Mouse (Mus musculus) hindlimb bud, embryonic 11.5 days (tissue): Measurements from ENCODE around the gene Msh5.
"Not testable (repeated sequence)": the region's sequence is repeated elsewhere in the genome, so short reads cannot be mapped to it uniquely, and the experiment has no call there.

Source experiments
- DNase-seq: peaks from one replicate; pipeline ENCODE4 v3.0.0-alpha.2; 2012; ENCODE audit warnings: low read depth, low spot score; ENCODE audit errors: extremely low spot score

Msh5 gene

DNA sequence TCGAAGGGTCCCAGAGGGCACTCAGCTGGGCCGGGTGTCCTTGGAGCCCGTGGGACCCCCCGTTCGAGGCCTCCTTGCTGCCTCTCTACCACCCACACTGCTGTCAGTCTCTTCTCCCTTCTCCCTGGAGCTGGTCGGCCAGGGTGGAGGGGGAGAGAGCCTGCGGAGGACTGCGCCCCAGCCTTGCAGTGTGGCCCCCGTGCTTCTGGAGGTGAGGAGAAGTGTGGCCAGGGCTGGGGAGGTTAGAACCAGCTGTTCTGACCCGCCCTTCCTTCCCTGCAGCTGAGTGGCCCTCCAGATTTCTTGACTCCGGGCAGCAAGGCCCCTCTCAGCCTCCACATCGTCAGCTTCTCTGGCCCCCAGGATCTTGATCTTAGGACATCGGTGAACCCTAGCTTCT is 22.3 kb downstream of the Msh5 start:
- no peak for DNase-seq

DNA sequence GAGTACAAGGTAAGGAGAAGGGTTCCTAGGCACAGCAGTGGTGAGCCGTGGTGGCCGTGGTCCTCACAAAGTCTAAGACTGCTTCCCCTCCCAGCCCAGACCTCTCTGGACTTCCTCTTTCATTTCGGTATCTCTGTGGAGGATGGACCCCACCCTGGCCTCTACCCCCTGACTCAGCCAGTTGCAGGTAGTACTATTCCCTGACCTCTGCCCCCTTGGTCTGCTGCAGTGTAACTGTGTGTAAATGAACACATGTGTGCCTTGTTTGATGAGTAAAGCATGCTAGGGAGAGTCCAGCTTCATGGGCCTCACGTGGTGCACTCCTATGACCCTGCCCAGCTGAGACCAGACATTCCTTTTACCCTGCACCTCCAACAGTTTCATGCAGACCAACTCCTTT is 22.8 kb downstream of the Msh5 start:
- no peak for DNase-seq

DNA sequence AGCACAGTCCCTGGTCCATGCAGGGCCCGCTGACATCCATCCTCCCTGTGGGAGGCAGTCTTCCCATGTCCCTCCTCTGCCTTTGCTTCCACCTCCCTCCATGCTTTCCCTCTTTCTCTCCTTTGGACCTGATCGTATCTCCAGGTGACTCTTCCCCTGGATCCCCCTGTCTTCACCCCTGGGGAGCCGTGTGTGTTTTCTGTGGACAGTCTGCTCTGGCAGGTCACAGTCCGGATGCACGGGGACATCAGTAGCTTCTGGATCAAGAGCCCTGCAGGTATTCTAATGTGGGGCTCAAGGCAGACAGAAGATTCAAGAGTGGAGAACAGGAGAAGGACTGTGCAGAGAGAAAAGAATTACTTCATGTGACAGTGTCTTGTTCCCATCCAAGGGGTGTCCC is 23.3 kb downstream of the Msh5 start:
- no peak for DNase-seq

DNA sequence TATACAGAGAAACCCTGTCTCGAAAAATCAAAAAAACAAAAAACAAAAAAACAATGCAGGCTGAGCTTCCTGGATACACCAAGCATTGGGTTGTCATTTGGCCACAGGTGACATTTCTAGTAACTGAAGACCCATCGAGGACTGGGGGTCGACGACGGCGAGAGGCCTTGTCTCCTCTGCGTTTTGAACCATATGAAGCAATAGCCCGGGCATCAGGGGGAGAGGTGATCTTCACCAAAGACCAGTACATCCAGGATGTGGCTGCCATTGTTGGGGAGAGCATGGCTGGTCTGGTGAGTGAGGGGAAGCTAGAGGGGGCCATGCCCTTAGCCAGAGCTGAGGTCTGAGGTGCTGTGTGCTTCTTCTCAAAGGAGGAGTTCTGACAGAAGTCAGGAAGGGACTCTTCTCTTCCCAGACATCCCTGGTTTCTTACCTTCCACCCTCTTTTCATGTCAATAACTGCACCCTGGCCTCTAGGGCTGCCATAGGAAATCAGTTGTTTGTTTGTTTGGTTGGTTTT is 23.9 kb downstream of the Msh5 start:
- DNase-seq, result no peak

DNA sequence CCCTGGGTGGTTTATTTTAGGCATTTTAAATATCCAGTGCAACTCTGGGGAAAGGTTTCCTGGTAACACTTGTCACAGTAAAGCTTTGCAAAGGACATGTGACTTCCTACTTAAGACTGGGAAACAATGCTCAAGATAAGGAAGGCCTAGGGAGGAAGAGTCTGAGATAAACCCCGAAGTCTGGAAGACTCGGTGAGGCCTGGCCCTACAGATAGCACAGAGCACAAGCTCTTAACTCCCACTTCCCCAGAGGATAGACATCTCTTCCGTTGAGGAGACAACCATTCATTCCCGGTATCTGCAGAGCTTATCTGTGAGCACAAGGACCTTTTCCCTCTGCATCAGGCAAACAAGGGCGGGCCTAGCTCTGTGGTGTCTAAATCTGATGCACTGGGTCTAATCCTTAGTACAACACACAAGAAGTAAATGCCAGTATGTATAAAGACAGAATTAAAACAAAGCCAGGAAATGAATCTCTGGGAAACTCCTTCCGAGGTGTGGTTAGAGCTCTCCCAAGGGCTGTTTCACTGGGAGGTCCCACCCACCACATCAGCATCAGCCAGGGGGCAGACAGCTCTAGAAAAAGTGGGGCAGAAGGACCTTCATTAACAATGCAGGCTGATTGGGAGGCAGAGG is 24.6 kb downstream of the Msh5 start:
- no peak for DNase-seq

DNA sequence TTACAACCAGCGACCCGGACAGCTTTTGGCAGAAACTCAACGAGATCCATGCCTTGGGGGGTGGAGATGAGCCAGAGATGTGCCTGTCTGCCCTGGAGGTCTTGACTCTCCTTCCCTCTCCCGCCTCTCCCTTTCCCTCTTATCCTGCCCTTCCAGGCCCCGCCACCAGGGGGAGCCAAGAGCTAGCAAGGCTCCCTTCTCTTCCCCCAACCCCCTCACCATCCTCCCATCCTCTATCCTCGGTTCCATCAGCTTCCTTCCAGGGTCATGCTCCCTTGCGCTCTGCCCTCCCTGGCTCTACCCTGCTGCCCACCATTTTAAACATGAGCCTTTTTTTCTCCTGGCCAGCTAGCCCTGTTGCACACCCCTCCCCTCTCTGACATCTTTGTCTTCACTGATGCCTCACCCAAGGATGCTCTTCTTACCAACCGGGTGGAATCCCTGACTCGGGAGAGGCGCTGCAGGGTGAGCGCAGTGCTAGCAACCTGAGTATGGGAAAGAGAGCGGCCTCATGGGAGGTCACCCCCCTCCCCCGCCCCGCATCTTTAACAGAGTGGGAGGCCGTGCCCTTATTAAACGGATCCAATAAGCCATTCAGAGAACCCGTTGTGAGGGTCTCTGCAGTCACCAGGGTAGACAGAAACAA is 25.3 kb downstream of the Msh5 start:
- DNase-seq, result no peak

DNA sequence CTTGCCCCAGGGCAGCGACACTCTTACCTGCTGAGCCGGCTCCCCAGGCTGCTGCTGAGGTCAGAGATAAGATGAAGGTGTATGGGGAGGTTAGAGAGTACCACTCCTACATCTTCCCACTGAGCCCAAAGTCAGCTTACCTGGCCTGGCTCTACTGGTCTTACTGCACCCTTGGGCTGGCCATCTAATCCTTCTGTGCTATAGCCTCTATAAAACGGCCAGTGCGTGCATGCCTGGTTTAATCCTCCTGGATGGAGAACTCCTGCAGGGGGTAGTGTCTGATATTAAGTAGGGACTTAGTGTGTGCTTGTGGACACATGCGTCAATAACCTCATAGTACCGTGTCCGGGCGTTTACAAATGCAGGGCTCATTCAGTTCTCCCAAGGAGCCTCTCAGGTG is 26.0 kb downstream of the Msh5 start:
- DNase-seq, result no peak

DNA sequence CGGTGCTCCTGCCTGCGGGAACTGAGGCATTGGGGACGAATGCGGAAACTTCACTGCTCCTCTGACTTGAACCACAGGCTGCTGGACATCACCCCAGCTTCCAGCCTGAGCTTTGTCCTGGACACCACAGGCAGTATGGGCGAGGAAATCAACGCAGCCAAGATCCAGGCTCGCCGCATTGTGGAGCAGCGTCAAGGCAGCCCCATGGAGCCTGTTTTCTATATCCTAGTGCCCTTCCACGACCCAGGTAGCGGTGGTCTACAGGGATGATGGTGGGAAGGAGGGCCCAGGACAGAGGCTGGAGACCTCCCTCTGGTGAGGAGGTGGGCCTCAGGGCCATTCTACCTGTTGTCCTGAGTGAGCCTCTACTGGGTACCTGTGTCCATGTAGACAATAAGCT is 26.7 kb downstream of the Msh5 start:
- DNase-seq, result no peak

DNA sequence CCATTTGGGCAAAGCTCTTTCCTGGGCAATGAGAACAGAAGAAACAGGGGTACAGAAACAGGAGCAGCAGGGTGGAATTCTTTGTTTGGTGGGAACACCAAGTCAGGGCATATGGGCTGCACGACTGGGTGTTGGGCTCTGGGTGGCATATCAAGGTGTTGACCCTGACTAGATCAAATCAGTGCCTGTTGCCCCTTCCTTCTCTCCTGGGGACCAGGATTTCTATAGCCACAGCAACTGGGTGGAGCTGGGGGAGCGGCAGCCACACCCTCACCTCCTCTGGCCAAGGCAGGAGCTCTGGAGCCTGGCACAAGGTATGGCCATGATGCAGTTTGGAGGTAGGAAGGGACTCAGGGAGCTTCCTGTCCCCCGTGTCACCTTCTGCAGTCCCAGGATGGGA is 28.4 kb downstream of the Msh5 start:
- no peak for DNase-seq

DNA sequence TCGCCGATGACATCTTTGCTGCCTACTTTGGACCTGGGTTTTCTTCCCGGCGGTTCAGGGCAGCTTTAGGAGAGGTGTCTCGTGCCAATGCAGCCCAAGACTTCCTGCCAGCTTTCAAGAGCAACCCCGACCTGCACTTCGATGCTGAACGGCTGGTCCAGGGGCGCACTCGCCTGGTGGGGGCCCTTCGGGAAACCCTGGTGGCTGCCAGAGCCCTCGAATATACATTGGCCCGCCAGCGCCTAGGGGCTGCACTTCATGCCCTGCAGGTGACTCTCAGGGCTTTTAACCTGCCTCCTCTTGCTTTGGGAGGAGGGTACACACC is 28.9 kb downstream of the Msh5 start:
- DNase-seq, result no peak

DNA sequence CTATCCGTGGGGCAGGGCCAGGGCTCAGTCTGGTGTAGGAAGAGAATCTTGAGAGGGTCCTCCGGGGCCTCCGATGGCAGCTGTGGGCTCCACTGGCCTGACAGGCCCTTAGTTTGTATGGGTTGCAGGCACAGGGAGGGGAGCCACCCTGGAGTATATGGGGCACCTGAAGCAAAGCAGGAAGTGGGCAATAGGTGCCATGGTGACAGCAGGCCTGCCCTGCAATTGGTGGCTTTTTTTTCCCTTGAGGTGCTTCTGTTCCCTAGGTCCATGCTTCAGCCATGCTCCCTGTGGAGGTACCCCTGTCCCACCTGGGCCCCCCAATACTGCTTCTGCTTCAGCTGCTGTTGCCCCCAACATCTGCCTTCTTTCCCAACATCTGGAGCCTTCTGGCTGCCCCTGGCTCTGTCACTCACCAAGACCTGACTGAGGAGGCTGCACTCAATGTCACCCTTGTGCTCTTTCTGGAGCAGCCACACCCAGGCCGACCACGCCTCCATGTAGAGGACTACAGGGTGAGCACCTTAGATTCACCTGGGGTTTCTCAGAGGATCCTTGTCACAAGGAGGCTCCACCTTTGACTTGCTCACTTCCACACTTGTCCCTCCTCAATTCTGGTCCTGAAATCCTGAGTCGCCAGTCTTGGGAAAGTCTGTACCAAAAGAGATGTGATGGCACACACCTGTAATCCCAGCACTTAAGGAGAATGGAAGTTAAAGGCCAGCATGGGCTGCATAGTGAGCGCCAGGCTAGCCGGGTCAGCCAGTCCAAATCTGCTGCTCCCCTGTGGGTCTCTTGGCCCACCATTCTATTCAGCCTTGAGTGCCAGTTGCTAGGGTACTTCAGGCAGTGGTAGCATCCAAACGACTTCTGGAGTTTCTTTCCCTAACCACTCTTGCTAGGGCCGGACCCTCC is 29.5 kb downstream of the Msh5 start:
- DNase-seq, result no peak

DNA sequence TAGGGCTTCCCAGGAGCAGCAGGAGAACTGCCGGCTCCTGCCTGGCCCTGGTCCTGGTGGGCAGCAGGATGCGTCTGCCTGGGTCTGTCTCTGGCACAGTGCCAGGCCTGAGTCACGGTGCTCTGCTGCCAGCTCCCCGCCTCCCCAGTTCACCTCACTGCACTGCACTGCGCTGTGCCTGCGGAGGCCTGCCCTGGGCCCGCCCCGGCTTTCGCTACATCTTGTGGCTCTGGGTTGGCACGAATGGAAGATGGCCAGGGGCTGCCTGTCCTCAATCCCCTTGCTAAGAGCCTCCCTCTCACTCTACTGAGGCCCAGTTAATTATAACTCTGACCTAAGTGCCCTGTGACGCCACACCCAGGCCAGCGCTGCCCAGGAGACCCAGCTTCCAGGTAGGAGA is 30.2 kb downstream of the Msh5 start, which contains the start of gene Vwa7:
Gene Vwa7, plus strand, starts transcription at position 204 of the 400 bp plus-strand sequence.
- no peak for DNase-seq

DNA sequence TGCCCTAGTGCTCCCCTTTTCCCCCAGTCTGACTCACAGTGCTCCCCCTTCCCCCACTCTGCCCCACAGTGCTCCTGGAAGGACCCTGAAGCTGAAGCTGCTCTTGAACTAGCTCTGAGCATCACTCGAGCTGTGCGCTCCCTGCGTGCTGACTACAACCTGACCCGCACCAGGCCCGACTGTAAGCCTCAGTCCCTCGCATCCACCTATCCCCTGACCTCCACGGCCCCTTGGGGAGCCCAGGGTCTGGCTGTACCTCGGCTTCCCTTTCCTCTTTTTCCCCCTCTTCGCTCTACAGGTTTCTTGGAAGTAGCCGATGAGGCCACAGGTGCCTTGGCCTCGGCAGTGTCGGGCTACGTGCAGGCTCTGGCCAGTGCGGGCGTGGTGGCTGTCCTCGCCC is 31.2 kb downstream of the Msh5 start:
- no peak for DNase-seq

DNA sequence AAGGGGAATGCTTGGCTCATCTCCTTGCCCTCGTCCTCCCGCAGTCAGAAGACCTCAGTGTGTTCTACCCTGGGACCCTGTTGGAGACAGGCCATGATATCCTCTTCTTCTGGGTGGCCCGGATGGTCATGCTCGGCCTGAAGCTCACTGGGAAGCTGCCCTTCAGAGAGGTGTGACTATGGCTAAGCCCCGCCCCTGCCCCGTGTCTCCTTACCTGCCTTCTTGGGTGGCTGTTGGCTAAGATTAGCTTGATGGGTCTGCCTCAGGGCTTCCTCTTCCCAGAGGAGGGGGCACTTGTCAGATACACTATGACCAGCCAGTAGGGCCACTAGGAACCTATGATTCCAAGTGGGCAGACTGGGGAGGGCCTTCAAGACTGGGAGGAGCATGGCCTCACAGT is 33.3 kb downstream of the Msh5 start:
- DNase-seq, result no peak

DNA sequence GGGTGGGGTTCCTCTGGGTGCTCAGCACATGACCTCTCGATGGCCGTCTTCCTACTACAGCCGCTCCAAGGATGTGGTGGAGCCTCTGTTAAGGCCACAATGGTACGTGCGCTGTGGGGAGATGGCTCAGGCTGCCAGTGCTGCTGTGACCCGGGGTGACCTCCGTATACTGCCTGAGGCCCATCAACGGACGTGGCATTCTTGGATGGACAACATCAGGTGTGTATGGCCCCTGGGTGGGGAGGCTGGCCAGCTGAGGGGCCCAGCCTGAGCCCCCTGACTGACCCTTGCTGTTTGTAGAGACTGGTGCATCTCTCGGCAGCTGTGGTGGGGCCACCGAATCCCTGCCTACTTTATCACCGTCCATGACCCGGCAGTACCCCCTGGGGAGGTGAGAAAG is 34.1 kb downstream of the Msh5 start:
- no peak for DNase-seq

DNA sequence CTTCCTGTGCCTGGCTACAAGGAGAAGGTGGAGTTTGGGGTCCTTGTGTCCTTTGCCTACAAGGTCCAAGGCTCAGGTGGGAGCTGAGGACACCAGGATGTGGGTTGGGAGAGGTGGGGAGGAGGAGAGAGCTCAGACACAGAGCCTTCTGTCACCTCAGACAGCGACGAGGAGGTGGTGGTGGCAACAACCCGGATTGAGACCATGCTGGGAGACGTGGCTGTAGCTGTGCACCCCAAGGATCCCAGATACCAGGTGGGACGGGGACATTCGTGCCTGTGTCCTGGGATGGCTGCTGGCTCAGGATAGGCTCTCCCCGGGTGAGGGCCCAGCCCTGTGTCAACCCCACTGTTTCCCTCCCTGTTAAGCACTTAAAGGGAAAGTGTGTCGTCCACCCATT is 35.1 kb downstream of the Msh5 start:
- no peak for DNase-seq

DNA sequence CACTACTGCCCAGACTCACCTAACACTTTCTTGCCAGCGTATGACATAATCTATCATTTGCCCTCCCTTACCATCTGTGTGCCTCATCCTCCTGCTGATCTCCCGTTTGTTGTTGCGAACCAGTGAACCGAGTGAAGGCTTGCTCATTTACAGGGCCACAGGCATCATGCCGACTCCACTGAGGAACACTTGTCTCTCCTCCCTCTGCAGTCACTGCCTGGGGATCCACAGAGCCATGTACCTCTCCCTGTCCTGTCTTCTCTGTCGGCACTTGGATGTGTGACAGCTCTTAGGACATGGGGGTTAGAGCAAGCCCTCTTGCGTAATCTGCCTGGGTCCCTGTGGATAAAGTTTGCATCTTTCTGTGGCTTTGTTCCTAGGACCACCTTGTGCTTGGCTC is 37.0 kb downstream of the Msh5 start:
- DNase-seq, result no peak

DNA sequence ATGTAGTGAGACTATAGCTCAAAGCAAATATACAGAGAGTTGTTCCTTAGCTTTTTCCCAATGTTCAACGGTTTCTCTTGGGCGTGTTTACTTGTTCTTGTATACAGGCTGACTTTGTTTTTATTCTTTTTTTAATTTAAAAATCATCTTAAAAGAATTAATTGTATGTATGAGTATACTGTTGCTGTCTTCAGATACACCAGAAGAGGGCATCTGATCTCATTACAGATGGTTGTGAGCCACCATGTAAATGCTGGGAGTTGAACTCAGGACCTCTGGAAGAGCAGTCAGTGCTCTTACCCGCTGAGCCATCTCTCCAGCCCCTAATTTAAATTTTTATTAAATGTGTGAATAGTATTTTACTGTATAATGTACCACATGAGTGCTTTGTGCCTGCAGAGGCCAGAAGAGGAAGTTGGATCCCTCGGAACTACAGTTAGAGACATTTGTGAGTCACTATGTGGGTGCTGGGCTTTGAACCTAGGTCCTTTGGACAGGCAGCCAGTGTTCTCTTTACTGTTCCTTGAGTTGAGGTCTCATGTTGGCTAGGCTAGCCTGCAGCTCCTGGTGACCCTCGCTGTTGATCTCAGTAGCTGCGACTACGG is 39.1 kb downstream of the Msh5 start:
- no peak for DNase-seq

DNA sequence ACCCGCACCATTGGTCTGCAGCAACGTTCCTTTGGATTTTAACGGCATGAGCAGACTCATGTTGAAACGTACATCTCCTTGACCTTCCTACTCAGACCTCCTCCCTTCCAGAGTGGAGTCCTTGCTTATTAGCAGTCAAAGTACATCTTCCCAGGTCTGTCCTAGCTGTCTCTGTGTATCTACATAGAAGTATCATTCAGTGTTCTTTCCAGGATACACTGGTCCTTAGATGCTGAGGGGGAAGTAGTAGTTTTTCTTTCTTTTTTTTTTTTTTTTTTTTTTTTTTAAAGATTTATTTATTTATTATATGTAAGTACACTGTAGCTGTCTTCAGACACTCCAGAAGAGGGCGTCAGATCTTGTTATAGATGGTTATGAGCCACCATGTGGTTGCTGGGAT is 40.6 kb downstream of the Msh5 start:
- DNase-seq, result not testable (repeated sequence)

DNA sequence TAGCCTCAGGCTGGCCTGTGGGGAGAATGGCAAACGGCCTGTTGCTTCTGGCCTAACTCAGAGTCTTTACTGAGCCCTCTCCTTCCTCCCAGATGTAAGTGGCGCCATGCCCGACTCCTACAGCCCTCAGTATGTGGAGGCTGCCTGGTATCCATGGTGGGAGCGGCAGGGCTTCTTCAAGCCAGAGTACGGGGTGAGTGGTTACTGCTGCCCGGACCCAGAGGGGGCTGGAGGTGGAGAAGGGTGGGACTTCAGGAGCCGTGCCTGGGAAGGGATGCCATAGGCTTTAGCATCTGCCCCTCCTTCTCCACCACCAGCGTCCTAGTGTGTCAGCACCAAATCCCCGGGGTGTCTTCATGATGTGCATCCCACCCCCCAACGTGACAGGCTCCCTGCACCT is 41.4 kb downstream of the Msh5 start:
- no peak for DNase-seq

DNA sequence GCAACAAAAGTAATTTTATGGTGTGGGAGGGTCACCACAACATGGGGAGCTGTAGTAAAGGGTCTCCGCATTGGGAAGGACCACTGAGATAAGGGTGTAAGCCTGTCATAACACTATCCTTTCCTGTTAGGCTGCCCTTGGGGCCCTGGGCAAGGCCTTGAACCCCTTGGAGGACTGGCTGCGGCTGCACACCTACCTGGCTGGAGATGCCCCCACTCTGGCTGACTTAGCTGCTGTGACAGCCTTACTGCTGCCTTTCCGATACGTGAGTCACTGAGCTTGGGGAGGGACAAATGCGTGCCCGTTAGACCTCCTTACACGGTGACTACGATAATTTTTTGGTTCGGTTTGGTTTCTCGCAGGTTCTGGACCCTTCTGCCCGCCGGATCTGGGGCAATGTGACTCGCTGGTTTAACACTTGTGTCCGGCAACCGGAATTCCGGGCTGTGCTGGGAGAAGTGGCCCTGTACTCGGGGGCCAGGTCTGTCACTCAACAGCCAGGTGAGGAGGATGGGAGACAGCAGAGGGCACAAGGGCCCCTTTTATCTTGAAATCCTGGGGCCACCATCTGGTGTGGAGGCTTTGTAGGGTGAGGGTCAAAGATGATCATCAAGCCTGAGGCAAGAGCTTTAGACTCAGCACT is 42.3 kb downstream of the Msh5 start:
- no peak for DNase-seq
